Mouse (Mus musculus) ES-Bruce4 (cell line): ENCODE results near the gene Zfp275. TPM values are rescaled to one million over a fixed set of nuclear protein-coding genes. Genes with fewer than 3 reads are reported as not detected.

Experiments
- H3K27ac ChIP-seq: 2 replicates; pipeline ENCODE4 v1.5.1; 2012; ENCODE audit warnings: low read length, inconsistent platforms; ENCODE audit not compliant: insufficient read depth
- H3K27me3 ChIP-seq: 2 replicates; pipeline ENCODE4 v1.6.1; 2012; ENCODE audit warnings: mild to moderate bottlenecking, low read length, inconsistent platforms; ENCODE audit not compliant: control insufficient read depth, poor library complexity, insufficient read depth, severe bottlenecking
- H3K36me3 ChIP-seq: 2 replicates; pipeline ENCODE4 v1.6.1; 2012; ENCODE audit warnings: inconsistent platforms, mild to moderate bottlenecking, low read length, moderate library complexity; ENCODE audit not compliant: control insufficient read depth, poor library complexity, insufficient read depth, severe bottlenecking
- H3K4me1 ChIP-seq: one replicate; pipeline ENCODE4 v1.8.1; 2011; ENCODE audit warnings: low read length; ENCODE audit not compliant: control insufficient read depth, insufficient read depth
- H3K4me3 ChIP-seq: 2 replicates; pipeline ENCODE4 v1.5.1; 2011; ENCODE audit warnings: low read depth, mild to moderate bottlenecking, low read length
- H3K9ac ChIP-seq: 2 replicates; pipeline ENCODE4 v1.6.1; 2012; ENCODE audit warnings: low read depth, mild to moderate bottlenecking, inconsistent platforms; ENCODE audit not compliant: poor library complexity, severe bottlenecking
- H3K9me3 ChIP-seq: replicated peaks from 2 replicates; pipeline ENCODE4 v1.6.1; 2012; ENCODE audit warnings: mild to moderate bottlenecking, low read length, inconsistent platforms; ENCODE audit not compliant: control insufficient read depth, poor library complexity, insufficient read depth, severe bottlenecking
- CTCF ChIP-seq: IDR thresholded peaks from one replicate; pipeline ENCODE4 v1.8.1; 2011; ENCODE audit warnings: low read depth, low read length
- EP300 ChIP-seq: IDR thresholded peaks from 2 replicates; pipeline ENCODE4 v1.6.1; 2011; ENCODE audit warnings: low read depth, low read length; ENCODE audit not compliant: insufficient read depth
- POLR2A ChIP-seq: IDR thresholded peaks from one replicate; pipeline ENCODE4 v1.8.1; 2011; ENCODE audit warnings: low read length; ENCODE audit not compliant: insufficient read depth
- polyA plus RNA-seq: library from polyadenylated mRNA; stranded (reverse); fragments of >200 nt; gene quantifications from 2 replicates; pipeline ENCODE4 v1.2.4, GENCODE M21; 2011; ENCODE audit warnings: low read depth; ENCODE audit not compliant: missing spikeins, insufficient read depth, insufficient read length

Gene Zfp275
- polyA plus RNA-seq, 1 experiment = 19.1 TPM

DNA sequence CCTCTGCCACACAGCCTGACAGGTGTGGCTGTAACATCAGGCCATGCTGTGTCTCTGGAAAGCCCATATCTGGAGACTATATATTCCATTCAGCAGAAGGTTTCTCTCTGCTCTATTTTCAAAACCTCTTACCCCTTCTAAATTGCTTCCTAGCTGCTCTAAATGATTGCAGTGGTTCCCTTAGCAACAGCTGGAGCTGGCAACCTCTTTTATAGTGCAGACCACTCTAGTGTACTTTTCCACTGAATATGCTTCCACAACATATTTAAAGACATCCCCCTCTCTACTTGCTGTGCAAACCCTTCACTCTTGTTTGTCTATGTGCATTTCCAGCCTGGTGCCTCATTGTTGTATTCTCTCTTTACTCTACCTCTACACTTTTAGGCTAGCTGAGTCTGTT lies 8.9 kb upstream of the Zfp275 start:
- no peak overlapping the region for H3K27ac ChIP-seq
- H3K27me3 ChIP-seq = no peaks in the 10 kb centered on the region
- no peaks in the 10 kb centered on the region for H3K36me3 ChIP-seq
- H3K4me3 ChIP-seq = no peak overlapping the region
- no peaks in the 10 kb centered on the region for H3K4me1 ChIP-seq
- H3K9me3 ChIP-seq = no peaks in the 10 kb centered on the region
- no peak overlapping the region for H3K9ac ChIP-seq
- TF ChIP-seq POLR2A = no peak

DNA sequence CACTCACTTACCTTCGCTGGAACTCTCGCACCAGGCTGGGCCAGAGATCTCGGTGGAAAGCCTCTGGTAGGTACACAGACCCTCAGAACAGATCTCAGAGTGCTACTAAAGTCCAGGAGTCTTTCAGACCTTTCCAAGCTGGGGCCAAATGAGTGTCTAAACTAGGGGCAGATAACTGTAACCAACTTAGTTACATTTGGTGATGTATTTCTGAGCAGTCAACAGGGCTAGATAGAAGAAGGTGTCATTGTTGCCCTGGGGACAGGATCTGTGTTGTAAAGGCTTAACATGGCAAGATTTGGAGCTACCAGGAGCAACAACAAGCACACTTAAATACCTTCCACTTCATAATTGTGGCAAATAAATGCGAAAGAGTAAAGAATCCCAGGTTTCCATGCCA lies 5.7 kb upstream of the Zfp275 start, which contains the start of gene Gm45015:
Gene Gm45015, minus strand, starts transcription at position 101 of the 400 bp plus-strand sequence.
- TF ChIP-seq POLR2A (no peak), CTCF (no peak), EP300 (no peak)
- H3K9ac ChIP-seq = no peak within 1 kb of the TSS
- H3K27me3 ChIP-seq = no peaks in the 10 kb centered on the region
- no peaks in the 10 kb centered on the region for H3K4me1 ChIP-seq
- H3K9me3 ChIP-seq = no peaks in the 10 kb centered on the region
- no peak within 1 kb of the TSS for H3K4me3 ChIP-seq
- no peak within 1 kb of the TSS for H3K27ac ChIP-seq
- H3K36me3 ChIP-seq = no peaks in the 10 kb centered on the region

DNA sequence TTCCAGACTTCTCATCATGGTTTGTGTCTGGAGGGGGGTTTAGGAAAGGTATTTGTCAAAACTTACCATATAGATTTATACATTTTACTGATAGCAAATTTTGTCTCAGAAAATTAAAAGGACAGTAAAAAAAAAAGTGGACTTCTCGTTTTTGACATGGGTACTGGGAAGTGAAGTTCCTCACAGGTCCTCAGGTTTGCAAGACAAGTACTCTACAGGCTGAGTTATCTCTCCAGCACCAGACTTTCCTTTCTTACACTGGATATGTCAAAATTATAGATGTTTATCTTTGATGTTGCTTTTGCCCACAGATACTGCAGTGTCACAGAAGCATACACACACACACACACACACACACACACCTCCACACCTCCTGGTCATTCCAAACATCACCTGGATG lies 948 bp upstream of the Zfp275 start:
- H3K4me3 ChIP-seq = no peak overlapping the region
- no peak overlapping the region for H3K27ac ChIP-seq
- H3K9ac ChIP-seq = no peak overlapping the region
- H3K36me3 ChIP-seq = no peaks in the 10 kb centered on the region
- no peaks in the 10 kb centered on the region for H3K4me1 ChIP-seq
- TF ChIP-seq CTCF = no peak
- TF ChIP-seq EP300 = no peak
- no peak for TF ChIP-seq POLR2A
- H3K9me3 ChIP-seq = no peaks in the 10 kb centered on the region
- H3K27me3 ChIP-seq = no peaks in the 10 kb centered on the region

DNA sequence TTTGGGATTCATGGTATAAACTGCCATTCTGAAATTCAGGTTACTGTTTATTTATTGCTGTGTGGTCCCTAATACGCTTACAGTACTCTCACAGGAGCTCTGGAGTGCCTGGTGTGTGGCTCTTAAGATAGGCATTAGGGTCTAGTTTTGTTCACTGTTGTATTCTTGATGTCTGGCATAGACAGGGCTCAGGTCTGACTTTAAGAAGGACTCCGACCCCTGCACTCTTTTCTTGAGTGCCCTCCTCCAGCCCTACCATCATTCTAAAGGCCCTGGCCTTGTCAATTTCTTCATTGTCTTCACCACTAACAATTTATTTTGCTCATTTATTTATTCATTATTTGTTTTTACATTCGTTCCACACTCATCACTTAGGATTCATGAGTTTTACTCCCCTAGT lies 353 bp upstream of the Zfp275 start:
- Histone ChIP-seq H3K4me3 (no peak overlapping the region), H3K27ac (no peak overlapping the region), H3K9ac (no peak overlapping the region), H3K36me3 (no peaks in the 10 kb centered on the region), H3K9me3 (no peaks in the 10 kb centered on the region), H3K4me1 (no peaks in the 10 kb centered on the region), H3K27me3 (no peaks in the 10 kb centered on the region)
- TF ChIP-seq CTCF (no peak), POLR2A (no peak), EP300 (no peak)

DNA sequence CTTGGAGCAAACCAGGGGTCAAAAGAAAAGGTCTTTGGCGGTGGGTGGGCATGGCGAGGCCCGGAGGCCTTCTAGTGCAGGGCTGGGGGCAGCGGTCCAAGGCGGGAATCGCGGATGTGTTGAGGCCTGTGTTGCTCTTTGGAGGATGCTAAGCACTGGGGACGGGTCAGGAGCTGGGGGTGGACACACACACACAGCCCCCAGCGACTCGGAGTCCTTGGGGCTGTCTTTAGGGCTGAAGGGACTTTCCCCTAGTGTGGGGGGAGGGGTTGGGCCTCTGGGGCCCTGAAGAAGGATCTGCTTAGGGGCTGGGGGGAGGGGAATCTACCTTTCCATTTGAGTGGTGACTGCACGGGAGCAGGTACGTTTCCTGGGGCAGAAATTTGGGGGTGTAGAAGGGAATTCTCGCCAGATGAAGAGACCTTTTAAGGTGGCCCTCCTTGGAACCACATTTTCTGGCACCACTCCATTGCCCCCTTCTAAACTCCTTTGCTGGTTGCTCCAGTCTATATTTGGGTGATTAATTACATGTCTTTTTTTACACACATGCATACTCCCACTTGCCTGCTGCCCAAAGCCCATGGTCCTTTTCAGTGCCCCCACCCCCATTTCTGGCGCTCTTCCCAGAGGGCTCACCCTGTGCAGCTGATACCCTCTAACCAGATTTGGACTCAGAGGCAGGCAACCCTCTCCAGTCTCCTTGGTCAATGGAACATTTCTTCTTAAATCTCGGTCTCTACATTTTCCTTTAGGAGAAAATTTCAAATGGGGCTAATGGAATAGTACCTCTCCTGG lies 717 bp downstream of the Zfp275 start:
- peak overlapping the region; percentile 72 for H3K9ac ChIP-seq
- H3K27me3 ChIP-seq = no peaks in the 10 kb centered on the region
- TF ChIP-seq EP300 (no peak), CTCF (no peak), POLR2A (no peak)
- no peak overlapping the region for H3K27ac ChIP-seq
- no peaks in the 10 kb centered on the region for H3K4me1 ChIP-seq
- H3K4me3 ChIP-seq = peak overlapping the region; percentile 88
- H3K9me3 ChIP-seq = no peaks in the 10 kb centered on the region
- H3K36me3 ChIP-seq = no peaks in the 10 kb centered on the region

DNA sequence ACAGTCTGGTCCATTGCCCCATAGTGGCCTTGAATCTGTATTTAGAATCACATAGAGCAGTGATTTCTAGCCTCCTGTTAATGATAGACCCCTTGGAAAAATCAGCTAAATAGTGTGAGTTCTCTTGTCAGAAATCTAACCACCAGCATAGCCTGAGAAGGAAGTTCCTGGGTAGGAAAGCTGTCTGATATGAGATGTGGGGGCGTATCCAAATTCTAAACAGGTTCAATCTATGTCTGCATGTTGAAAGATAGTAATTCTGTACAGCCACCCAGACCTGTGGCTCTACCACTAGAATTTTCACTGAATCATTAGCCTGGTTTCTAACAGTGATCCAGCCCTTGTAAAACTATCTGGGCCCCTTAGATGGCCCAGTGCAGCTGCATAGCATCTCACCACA lies 1.4 kb downstream of the Zfp275 start:
- Histone ChIP-seq H3K27me3 (no peaks in the 10 kb centered on the region), H3K27ac (no peak overlapping the region), H3K9ac (no peak overlapping the region), H3K9me3 (no peaks in the 10 kb centered on the region), H3K4me1 (no peaks in the 10 kb centered on the region), H3K36me3 (no peaks in the 10 kb centered on the region), H3K4me3 (no peak overlapping the region)
- TF ChIP-seq CTCF = no peak
- TF ChIP-seq POLR2A = no peak
- TF ChIP-seq EP300 = no peak
